8 mouse cellular contexts compared by ENCODE assay signal in the genomic region with DNA sequence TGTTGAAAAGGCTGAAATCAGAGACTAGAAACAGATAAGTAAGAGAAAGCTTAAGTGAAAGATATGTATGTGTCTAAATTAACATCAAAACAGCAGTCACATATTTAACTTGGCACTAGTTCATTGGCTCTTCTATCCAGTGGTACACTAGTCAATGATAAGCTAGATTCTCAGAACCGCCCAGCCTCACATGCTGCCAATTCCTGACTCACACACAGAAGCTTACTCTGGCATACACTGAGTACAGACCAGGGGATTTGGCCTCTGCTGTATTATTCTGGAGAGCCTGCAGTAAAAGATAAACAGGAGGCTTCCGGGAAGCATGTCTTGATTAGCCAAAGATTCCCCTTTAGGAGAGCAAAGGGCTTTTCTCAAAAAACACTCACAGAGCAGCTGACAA.
DNase-seq lines count a peak whose midpoint lies in the region; ATAC-seq lines count a peak whose summit lies in the region.

No protein-coding gene starts in this region.

- H3K9me3 ChIP-seq in heart, embryonic 14.5 days (ENCODE audit: control insufficient read depth, low read length), result no peaks in the 10 kb centered on the region

- intact Hi-C loops in left cerebral cortex, postnatal 4 days (cut with DNase I), result no loop called here

- H3K27me3 ChIP-seq in heart, embryonic 14.5 days (ENCODE audit: control insufficient read depth, insufficient read depth, low read length), result no peaks in the 10 kb centered on the region

- peaks cover 2 to 13% of the 10 kb centered on the region in 2 experiments; a peak in 3 of 4 replicates for H3K4me1 ChIP-seq in heart, embryonic 14.5 days (ENCODE audit: control insufficient read depth in 2 of 2, insufficient read depth in 2 of 2, low read length in 2 of 2)

- peak overlapping the region; percentile 20 to 62; a peak in 2 of 4 replicates for H3K27ac ChIP-seq in heart, embryonic 14.5 days (replicated peaks in 1 of 2; ENCODE audit: control insufficient read depth in 1 of 2, insufficient read depth in 1 of 2, low read depth in 2 of 2, low read length in 2 of 2)

- DNase-seq in adrenal gland, adult 2 months, result peak; percentile 57
- DNase-seq in adrenal gland, adult 18-20 months (ENCODE audit: low spot score in 2 of 2), result no peak
- peak; percentile 40 for DNase-seq in left cerebral cortex, postnatal 4 days
- no peak for DNase-seq in left cerebral cortex, adult 11 months (ENCODE audit: low spot score)
- peak; percentile 72 for DNase-seq in lung, postnatal 10 days
- DNase-seq in cerebellum, postnatal 36 days, result no peak
- no peak for DNase-seq in spleen, adult 18-20 months

- peak; percentile 90 for ATAC-seq in heart, embryonic 14.5 days (ENCODE audit: insufficient number of reproducible peaks, insufficient read depth, low FRiP score, low read depth)

- H3K9ac ChIP-seq in heart, embryonic 14.5 days (ENCODE audit: low read length), result no peak overlapping the region

- no peaks in the 10 kb centered on the region for H3K36me3 ChIP-seq in heart, embryonic 14.5 days (ENCODE audit: control insufficient read depth, insufficient read depth, low read length)

- no peak overlapping the region for H3K4me2 ChIP-seq in heart, embryonic 14.5 days (ENCODE audit: low read length)

- no peak overlapping the region for H3K4me3 ChIP-seq in heart, embryonic 14.5 days (ENCODE audit: control insufficient read depth in 1 of 2, insufficient read depth in 1 of 2, low read depth in 1 of 2, low read length in 2 of 2)

- WGBS in heart, embryonic 14.5 days, result 7% methylated on average over 2 of the region's 2 CpGs

Comparison
In these comparisons a context has a peak if more than half of its experiments do, and no peak if none do; other contexts are left out.
1. DNase-seq: peak in adrenal gland, adult 2 months (single experiment), left cerebral cortex, postnatal 4 days (single experiment) and lung, postnatal 10 days (single experiment); none in adrenal gland, adult 18-20 months (0 of 2), left cerebral cortex, adult 11 months (single experiment), cerebellum, postnatal 36 days (0 of 2) and spleen, adult 18-20 months (0 of 2).